Mouse (Mus musculus) ES-E14 (cell line): ENCODE measurements around the gene Trim62. TPM values are rescaled to one million over a fixed set of nuclear protein-coding genes. Genes with fewer than 3 reads are reported as not detected.

Source experiments
- DNase-seq: peaks from one replicate; pipeline ENCODE4 v3.0.0-alpha.2; 2013; ENCODE audit warnings: low read depth, low spot score
- H3K27ac ChIP-seq: 2 replicates; pipeline ENCODE4 v1.5.1; 2012; ENCODE audit warnings: low read depth, mild to moderate bottlenecking, low read length, moderate library complexity, mixed read lengths; ENCODE audit not compliant: poor library complexity, insufficient read depth, severe bottlenecking
- H3K36me3 ChIP-seq: 2 replicates; pipeline ENCODE4 v1.6.1; 2012; ENCODE audit warnings: mild to moderate bottlenecking, low read length, moderate library complexity, mixed read lengths; ENCODE audit not compliant: control insufficient read depth, poor library complexity, insufficient read depth, severe bottlenecking
- H3K4me1 ChIP-seq, 2 experiments: fragments of 150-350 bp in 1 of 2; sonication (generic) in 1 of 2; 2 replicates each; pipeline ENCODE4 v1.6.1; 2012; ENCODE audit warnings: low read length in 2 of 2, mild to moderate bottlenecking in 1 of 2, mixed read lengths in 1 of 2; ENCODE audit not compliant: control insufficient read depth in 2 of 2, insufficient read depth in 2 of 2, poor library complexity in 1 of 2
- H3K4me3 ChIP-seq, 2 experiments: fragments of 150-350 bp in 1 of 2; sonication (generic) in 1 of 2; 2 replicates each; pipeline ENCODE4 v1.5.1; 2012; ENCODE audit warnings: low read length in 2 of 2, low read depth in 1 of 2, mild to moderate bottlenecking in 1 of 2, mixed read lengths in 1 of 2; ENCODE audit not compliant: insufficient read depth in 1 of 2, poor library complexity in 1 of 2, severe bottlenecking in 1 of 2
- H3K9ac ChIP-seq: 2 replicates; pipeline ENCODE4 v1.6.1; 2012; ENCODE audit warnings: low read depth, mild to moderate bottlenecking, low read length, mixed read lengths; ENCODE audit not compliant: poor library complexity, insufficient read depth, severe bottlenecking
- H3K9me3 ChIP-seq: fragments of 150-350 bp; sonication (generic); 2 replicates; pipeline ENCODE4 v1.6.1; 2012; ENCODE audit warnings: low read depth, mild to moderate bottlenecking, low read length; ENCODE audit not compliant: control insufficient read depth, insufficient read depth
- CHD2 ChIP-seq: IDR thresholded peaks from 2 replicates; pipeline ENCODE4 v1.6.1; 2014; ENCODE audit warnings: mild to moderate bottlenecking, low read depth, low read length, inconsistent platforms
- HCFC1 ChIP-seq: IDR thresholded peaks from 2 replicates; pipeline ENCODE4 v1.6.1; 2012; ENCODE audit warnings: low read length, inconsistent platforms, borderline replicate concordance; ENCODE audit not compliant: insufficient read depth
- MAFK ChIP-seq: IDR thresholded peaks from 2 replicates; pipeline ENCODE4 v1.6.1; 2014; ENCODE audit warnings: mild to moderate bottlenecking, low read depth, low read length, inconsistent platforms; ENCODE audit not compliant: insufficient read depth
- ZC3H11A ChIP-seq: IDR thresholded peaks from 2 replicates; pipeline ENCODE4 v1.6.1; 2012; ENCODE audit warnings: low read depth, mild to moderate bottlenecking, inconsistent platforms, low read length, borderline replicate concordance
- ZNF384 ChIP-seq: IDR thresholded peaks from 2 replicates; pipeline ENCODE4 v1.6.1; 2012; ENCODE audit warnings: low read depth, low read length, inconsistent platforms
- in situ Hi-C, 2 experiments: fragments of 600-800 bp; cut with MboI; formaldehyde crosslinking; loops; one replicate each; pipeline ENCODE4 v1.15.1; 2025; ENCODE audit warnings: low sequenced_read_pairs in 2 of 2, inconsistent platforms in 1 of 2; ENCODE audit not compliant: unreplicated experiment in 2 of 2
- total RNA-seq: library from RNA; depleted of rRNA; stranded (reverse); fragments of 300-350 nt; gene quantifications from 2 replicates; pipeline ENCODE4 v1.2.3, GENCODE M21; 2012

Gene Trim62
- total RNA-seq, 1 experiment: 0.54 TPM

DNA sequence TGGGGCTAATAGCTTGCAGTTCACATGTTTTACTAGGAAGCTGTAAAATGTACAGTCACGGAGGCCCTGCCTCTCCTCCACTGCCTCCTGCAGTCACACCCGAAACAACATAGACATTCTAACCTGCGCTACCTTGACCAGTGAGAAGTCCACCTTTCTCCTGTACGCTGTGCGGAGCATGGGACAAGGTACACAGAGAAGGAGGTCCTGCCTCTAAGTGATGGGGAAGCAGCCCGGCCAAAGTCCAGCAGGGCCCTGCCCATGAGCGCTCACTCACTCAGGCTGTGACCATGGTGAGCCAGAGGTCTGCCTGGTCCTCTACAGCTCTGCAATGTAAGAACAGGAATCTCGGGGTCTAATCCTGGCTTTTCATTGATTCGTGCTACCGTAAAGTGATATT, 28.7 kb downstream of the Trim62 start:
- H3K4me3 ChIP-seq: no peak overlapping the region
- TF ChIP-seq ZNF384: no peak
- TF ChIP-seq MAFK: no peak
- TF ChIP-seq HCFC1: no peak
- TF ChIP-seq CHD2: no peak
- TF ChIP-seq ZC3H11A: no peak
- no peaks in the 10 kb centered on the region for H3K36me3 ChIP-seq
- DNase-seq: no peak
- in situ Hi-C loops: no loop called here
- no peaks in the 10 kb centered on the region for H3K9me3 ChIP-seq
- H3K4me1 ChIP-seq: no peaks in the 10 kb centered on the region
- H3K9ac ChIP-seq: no peak overlapping the region
- H3K27ac ChIP-seq: no peak overlapping the region

- Histone ChIP-seq H3K9me3 (no peaks in the 10 kb centered on the region), H3K4me3 (no peak overlapping the region), H3K4me1 (no peaks in the 10 kb centered on the region), H3K27ac (no peak overlapping the region), H3K36me3 (no peaks in the 10 kb centered on the region), H3K9ac (no peak overlapping the region)
- in situ Hi-C loops: no loop called here
- TF ChIP-seq ZC3H11A (no peak), MAFK (peak; percentile 58; the same call in 1 of the 2 replicates)
- DNase-seq: no peak
These were observed 30.4 kb downstream of the Trim62 start for GRCm38 (mm10) chr4:128913794-128914193.

DNA sequence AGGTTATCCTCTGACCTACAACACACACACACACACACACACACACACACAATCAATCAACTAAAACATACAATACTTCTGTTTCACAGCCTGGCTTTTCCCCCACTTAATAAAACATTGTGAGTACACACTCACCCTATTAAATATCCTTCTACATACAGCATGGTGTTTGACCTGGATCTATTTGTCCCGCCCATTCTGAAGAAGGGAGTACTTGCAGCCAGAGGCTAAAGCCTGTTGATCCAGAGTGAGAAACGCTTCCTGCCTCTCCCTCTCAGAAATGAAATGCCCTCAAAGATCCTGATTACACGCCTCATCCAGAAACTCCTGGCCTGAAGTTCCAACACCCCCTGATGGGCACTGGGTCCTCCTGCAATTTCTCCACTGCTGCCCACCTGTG, 33.7 kb downstream of the Trim62 start:
- H3K4me1 ChIP-seq: peaks cover 0 to 2% of the 10 kb centered on the region in 2 experiments; a peak in 1 of 4 replicates
- H3K36me3 ChIP-seq: no peaks in the 10 kb centered on the region
- no peak overlapping the region for H3K27ac ChIP-seq
- no peak overlapping the region for H3K9ac ChIP-seq
- in situ Hi-C loops: no loop called here
- H3K9me3 ChIP-seq: no peaks in the 10 kb centered on the region
- H3K4me3 ChIP-seq: no peak overlapping the region
- no peak for DNase-seq
- TF ChIP-seq ZNF384: no peak
- no peak for TF ChIP-seq MAFK
- no peak for TF ChIP-seq HCFC1
- TF ChIP-seq CHD2: no peak
- no peak for TF ChIP-seq ZC3H11A

- no peak overlapping the region for H3K27ac ChIP-seq
- TF ChIP-seq CHD2: no peak
- TF ChIP-seq ZC3H11A: no peak
- TF ChIP-seq ZNF384: no peak
- no peak for TF ChIP-seq HCFC1
- no peak for TF ChIP-seq MAFK
- H3K4me3 ChIP-seq: no peak overlapping the region
- H3K4me1 ChIP-seq: peaks cover 0 to 2% of the 10 kb centered on the region in 2 experiments; a peak in 1 of 4 replicates
- no peaks in the 10 kb centered on the region for H3K36me3 ChIP-seq
- no peak for DNase-seq
- no peaks in the 10 kb centered on the region for H3K9me3 ChIP-seq
- no peak overlapping the region for H3K9ac ChIP-seq
- in situ Hi-C loops: no loop called here
These were observed 34.4 kb downstream of the Trim62 start for GRCm38 (mm10) chr4:128917756-128918155.

GRCm38 (mm10) chr4:128918187-128918586, 34.8 kb downstream of the Trim62 start:
- in situ Hi-C loops: no loop called here
- Histone ChIP-seq H3K27ac (no peak overlapping the region), H3K36me3 (no peaks in the 10 kb centered on the region), H3K9ac (no peak overlapping the region), H3K4me1 (peaks cover 0 to 2% of the 10 kb centered on the region in 2 experiments; a peak in 1 of 4 replicates), H3K4me3 (no peak overlapping the region), H3K9me3 (no peaks in the 10 kb centered on the region)
- TF ChIP-seq ZNF384: no peak
- no peak for DNase-seq
